Mouse (Mus musculus): ENCODE data around the gene Tssc4.

Tssc4 gene

DNA sequence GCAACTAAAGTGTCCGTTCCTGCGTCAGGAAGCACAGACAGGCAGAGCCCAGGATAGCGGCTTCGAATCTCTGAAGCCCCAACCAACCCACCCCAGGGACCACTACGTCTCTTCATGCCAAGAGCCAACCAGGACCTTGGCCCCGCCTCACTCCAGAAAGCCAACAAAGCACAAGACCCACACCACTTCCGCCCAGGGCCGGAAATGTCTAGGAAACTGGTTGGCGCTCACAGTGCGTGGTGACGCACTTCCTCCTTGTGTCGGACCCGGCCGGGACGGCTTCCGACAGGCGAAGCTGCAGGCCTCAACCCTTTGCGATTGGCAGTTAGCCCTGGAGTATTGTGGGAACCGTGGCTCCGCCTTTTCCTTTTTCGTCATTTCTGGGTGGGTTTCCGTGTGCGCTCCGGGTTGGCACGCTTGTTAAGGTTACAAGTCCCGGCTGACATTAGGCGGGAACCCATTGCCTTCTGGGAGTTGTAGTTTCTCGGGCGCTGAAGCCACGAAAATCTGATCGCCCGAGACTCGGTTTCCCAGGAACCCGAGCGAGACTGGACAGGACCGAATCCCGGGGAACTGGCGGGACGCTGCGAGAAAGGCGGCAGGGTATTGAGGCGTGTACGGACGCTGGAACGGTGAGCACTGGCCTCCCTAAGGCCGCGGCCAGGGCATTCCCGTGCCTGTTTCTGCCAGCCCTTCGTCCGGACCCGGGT is at the start of gene Tssc4:
TSS of gene Tssc4 (plus strand) at position 368 of the 710 bp plus-strand sequence.
- peak; percentile 100 for DNase-seq (ENCODE audit: low read depth)

GRCm38 (mm10) chr7:143020040-143020439 is 49.0 kb upstream of the Tssc4 start:
- no peak for DNase-seq (ENCODE audit: low read depth)

GRCm38 (mm10) chr7:143020764-143021163 is 48.3 kb upstream of the Tssc4 start:
- DNase-seq (ENCODE audit: low read depth), result no peak

GRCm38 (mm10) chr7:143021356-143022164 is 47.5 kb upstream of the Tssc4 start:
- no peak for DNase-seq (ENCODE audit: low read depth)

GRCm38 (mm10) chr7:143023499-143023898 is 45.5 kb upstream of the Tssc4 start:
- DNase-seq (ENCODE audit: low read depth), result no peak

- no peak for DNase-seq (ENCODE audit: low read depth)
Observed at GRCm38 (mm10) chr7:143024293-143024692, 44.8 kb upstream of the Tssc4 start.

DNA sequence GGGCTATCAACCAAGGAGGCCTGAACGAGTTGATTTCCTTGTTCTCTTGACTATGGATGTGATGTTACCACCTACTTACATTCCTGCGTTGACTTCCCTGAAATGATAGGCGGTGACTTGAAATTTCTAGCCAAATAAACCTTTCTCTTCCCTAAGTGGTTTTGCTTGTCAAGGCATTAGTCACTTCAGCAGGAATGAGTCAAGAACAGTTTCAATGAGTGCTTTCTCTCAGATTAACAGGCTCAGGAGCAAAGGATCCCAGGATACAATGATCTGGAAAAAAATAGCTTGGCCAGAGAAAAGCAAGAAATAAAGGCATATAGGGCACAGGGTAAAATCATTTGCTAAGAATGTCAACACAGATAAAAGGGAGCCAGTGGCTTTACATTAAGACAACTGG is 43.6 kb upstream of the Tssc4 start:
- DNase-seq (ENCODE audit: low read depth), result no peak

DNA sequence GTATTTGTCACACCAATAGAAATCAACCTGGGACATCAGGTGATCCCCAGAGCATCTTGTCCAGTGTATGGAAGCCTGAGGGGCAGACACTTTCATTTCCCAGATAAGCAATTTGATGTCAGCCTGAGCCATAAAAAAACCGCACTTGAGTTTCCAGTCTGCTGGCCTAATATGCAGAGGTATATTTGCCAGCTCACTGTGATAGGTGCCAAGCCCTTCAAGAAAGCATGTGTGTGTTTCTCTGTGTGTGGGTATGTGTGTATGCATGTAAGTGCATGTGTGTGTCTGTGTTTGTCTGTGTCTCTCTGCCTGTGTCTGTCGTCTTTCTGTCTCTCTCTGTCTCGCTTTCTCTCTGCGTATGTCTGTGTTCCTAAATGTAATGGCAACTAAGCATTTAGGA is 41.9 kb upstream of the Tssc4 start:
- no peak for DNase-seq (ENCODE audit: low read depth)

DNA sequence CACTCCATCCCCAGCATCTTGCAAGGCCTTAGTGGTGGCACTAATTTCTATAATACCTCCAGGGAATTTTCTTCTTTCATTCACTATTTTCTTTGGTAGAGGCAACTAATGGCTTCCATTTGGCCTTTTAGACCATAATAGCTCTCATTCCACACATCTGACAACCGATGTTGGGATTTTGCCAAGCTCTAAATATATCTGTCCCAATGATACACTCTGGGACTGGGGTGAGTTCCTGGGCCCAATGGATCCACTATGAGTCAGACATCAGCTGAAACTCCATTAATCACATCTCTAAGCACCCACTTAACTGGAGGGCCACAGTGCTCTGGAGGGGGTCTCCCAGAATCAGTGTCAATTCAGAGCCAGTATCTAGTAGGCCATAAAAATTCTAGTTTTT is 37.2 kb upstream of the Tssc4 start:
- DNase-seq (ENCODE audit: low read depth), result no peak

- DNase-seq (ENCODE audit: low read depth), result no peak
Observed at GRCm38 (mm10) chr7:143033581-143033980, 35.5 kb upstream of the Tssc4 start.

DNA sequence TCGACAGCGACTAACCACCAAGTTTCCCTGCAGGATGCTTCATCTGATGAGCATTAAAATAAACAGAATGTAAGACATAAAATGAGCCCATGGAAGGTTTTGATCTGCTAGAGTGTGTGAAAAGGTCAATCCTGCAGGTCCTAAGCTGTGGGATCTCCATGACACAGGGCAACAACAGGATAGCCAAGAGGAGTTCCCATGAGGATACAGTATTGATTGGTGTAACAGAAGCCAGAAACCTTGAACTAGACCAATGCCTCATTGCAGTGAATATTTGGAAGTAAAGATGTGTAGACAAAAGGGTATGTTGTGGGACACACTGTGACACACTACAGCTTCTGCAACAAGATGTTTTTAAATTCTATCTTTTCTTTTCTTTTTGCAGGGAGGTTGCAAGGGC is 34.9 kb upstream of the Tssc4 start:
- no peak for DNase-seq (ENCODE audit: low read depth)

DNA sequence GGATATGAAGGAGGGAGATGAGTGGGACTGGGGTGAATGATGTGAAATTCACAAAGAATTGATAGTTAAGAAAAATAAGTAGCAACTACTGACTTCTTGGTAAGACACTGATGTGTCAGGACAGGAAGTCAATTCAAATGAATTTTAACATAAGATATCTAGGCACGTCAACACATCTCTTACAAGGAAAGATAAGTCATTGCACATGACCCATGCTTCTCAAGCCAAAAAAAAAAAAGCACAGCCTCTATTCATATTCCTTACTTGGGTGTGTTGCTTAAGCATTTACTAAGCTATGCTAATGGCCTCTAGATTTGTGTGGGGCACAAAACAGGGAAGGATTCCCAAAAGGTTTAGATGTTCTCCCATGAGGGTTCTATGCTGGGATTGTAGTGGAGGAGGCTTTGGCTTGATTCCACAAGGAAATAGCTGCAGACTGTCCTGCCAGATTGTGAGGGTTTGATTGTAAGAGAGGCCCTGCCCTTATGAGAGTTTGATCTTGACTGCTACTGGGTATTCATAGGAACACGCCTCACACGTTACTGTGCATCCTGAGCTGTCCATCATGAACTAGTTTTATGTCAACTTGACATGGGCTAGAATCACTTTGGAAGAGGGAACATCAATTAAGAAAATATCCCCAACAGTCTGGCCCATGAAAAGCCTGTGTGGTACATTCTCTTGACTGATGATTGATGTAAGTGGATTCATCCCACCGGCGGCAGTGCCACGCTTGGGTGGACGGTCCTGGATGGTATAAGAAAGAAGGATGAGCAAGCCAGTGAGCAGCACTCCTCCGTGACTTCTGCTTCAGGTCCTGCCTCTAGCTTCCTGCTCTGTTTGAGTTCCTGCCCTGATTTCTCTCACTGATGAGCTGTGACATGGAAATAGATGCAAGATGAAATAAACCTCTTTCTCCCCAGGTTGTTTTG is 34.3 kb upstream of the Tssc4 start:
- DNase-seq (ENCODE audit: low read depth), result no peak

DNA sequence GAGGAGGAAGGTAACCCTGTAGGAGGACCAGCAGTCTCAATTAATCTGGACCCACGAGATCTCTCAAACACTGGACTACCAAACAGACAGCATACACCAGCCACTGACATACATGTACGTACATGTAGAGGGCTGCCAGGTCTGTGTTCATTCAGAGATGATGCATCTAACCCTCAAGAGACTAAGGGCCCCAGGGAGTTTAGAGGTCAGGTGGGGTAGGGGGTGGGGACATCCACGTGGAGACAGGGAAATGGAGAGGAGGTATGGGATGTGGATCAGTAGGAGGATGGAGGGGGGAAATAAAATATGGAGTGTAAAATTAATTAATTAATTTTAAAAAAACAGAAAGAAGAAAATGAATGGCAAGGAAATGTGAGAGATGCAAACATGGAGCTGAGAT is 32.3 kb upstream of the Tssc4 start:
- no peak for DNase-seq (ENCODE audit: low read depth)

DNA sequence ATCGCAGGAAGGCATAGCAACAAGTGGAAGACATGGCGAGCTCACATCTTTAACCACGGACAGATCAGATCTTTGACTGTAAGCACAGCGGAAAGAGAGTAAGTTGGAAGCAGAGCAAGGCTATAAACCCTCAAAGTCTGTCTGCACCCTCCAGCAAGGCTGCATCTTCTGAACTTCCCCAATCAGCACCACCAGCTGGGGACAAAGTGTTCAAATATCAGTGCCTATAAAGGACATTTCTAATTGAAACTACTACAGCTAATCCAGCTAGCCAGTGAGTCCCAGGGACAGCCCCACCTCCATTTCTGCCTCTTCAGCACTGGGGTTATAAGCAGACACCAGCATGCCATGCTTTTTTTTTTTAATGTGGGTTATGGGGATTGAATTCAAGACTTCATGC is 31.7 kb upstream of the Tssc4 start:
- DNase-seq (ENCODE audit: low read depth), result no peak

DNA sequence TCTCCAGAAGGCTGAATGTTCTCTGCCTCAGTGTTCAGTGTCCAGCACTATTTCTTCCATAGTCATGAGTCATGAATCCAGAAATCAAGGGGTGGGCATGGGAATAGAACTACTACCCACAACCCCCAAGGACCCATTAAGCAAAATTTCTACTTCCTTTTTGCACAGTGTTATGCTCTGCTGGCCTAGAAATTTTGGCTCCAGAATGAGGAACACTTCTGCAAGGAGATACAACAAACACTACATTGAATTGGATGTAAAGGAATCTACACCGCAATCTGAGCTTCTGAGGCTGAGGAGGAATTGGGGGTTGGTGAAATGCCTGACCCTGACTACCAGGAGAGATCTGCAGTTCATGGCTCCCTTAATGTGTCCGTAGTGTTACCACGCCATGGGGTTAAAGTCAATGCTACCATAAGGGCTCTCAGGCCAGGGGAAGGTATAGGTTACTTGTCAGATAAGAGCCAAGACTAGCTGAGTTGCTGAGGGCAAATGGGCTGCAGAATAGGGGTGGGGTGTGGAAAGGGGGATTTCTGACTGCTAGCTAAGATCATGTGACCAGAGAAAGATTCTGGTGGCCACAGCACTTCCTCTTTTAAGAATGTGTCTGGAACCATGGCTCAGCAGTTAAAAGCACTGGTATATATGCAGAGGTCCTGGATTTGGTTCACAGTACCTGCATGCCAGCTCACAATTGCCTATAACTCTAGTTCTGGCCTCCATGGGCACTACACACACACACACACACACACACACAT is 30.7 kb upstream of the Tssc4 start:
- DNase-seq (ENCODE audit: low read depth), result no peak

GRCm38 (mm10) chr7:143040561-143040960 is 28.5 kb upstream of the Tssc4 start:
- DNase-seq (ENCODE audit: low read depth), result no peak

GRCm38 (mm10) chr7:143041138-143041822 is 27.8 kb upstream of the Tssc4 start:
- DNase-seq (ENCODE audit: low read depth), result no peak

GRCm38 (mm10) chr7:143042089-143042488 is 27.0 kb upstream of the Tssc4 start:
- DNase-seq (ENCODE audit: low read depth), result no peak

DNA sequence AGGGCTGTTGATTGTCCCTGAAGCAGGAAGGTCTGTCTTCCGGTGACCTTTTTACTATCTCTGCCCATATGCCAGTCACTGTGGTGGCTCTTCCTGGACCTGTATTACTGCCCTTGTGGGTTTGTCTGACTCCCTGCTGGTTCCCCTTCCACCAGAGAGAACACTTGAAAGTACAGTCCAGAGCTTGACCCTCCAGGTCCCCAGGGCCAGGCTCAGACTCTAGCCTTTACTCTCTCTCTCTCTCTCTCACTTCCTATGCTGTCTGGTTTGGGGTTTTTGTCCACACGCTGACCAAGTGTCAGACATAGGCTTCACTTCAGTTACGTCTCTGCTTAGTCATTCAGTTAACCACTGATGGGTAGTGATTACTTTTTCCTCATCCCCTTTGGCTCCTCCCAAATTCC is 26.1 kb upstream of the Tssc4 start:
- no peak for DNase-seq (ENCODE audit: low read depth)

DNA sequence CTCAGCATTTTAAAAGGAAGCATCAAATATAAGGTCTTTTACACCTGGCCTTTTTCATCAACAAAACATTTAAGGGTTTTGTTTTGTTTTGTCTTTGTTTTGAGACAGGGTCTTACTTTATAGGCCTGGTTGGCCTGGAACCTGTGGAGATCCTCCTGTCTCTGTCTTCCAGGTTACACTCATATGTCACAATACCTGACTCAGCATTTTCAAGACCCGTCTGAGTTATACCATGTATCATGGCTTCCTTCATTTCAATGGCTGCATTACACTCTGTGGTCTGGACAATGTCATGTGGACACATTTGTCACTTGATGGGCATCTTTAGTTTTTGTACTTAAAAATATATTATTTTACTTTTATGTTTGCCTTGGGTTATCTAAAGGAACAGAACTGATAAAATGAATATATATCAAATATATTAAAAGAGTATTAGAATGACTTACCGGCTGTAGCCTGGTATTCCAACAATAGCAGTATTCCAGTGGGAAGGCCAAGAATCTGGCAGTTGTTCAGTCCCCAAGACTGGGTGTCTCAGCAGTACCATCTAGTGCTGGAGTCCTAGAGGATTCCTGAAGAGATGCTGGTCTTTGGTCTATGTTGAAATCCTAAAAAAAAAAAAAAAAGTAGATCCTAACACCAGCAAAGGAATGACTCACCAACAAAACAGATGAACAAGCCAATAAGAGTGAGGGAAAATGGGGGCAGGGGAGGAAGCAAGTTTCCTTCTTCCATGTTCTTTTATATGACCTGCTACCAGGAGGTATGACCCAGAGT is 24.8 kb upstream of the Tssc4 start:
- no peak for DNase-seq (ENCODE audit: low read depth)
